Mouse (Mus musculus) midbrain, embryonic 13.5 days (tissue): ENCODE results near the gene Atp6ap1l. TPM values are rescaled to one million over a fixed set of nuclear protein-coding genes. Genes with fewer than 3 reads are reported as not detected.

Experiments
- ATAC-seq: fragments of 200-750 bp; cut with Nextera tagmentation; 2 replicates; pipeline ENCODE4 v1.8.0; 2017; ENCODE audit warnings: mild to moderate bottlenecking, moderate TSS enrichment, moderate library complexity
- H3K27ac ChIP-seq: fragments of 300-500 bp; sonication (generic); 2 replicates; pipeline ENCODE4 v1.5.1; 2015; ENCODE audit warnings: inconsistent platforms, mild to moderate bottlenecking, moderate library complexity
- H3K27me3 ChIP-seq: fragments of 300-500 bp; sonication (generic); 2 replicates; pipeline ENCODE4 v1.6.1; 2015; ENCODE audit warnings: mild to moderate bottlenecking, inconsistent platforms
- H3K36me3 ChIP-seq: fragments of 300-500 bp; sonication (generic); 2 replicates; pipeline ENCODE4 v1.6.1; 2015; ENCODE audit warnings: mild to moderate bottlenecking, inconsistent platforms
- H3K4me1 ChIP-seq: fragments of 300-500 bp; sonication (generic); replicated peaks from 2 replicates; pipeline ENCODE4 v1.6.1; 2015; ENCODE audit warnings: inconsistent platforms
- H3K4me2 ChIP-seq: fragments of 300-500 bp; sonication (generic); replicated peaks from 2 replicates; pipeline ENCODE4 v1.6.1; 2015; ENCODE audit warnings: moderate library complexity, mild to moderate bottlenecking, inconsistent platforms
- H3K4me3 ChIP-seq: fragments of 300-500 bp; sonication (generic); replicated peaks from 2 replicates; pipeline ENCODE4 v1.5.1; 2015; ENCODE audit warnings: mild to moderate bottlenecking, inconsistent platforms
- H3K9ac ChIP-seq: fragments of 300-500 bp; sonication (generic); replicated peaks from 2 replicates; pipeline ENCODE4 v1.6.1; 2015; ENCODE audit warnings: mild to moderate bottlenecking, inconsistent platforms
- H3K9me3 ChIP-seq: fragments of 300-500 bp; sonication (generic); 2 replicates; pipeline ENCODE4 v1.6.1; 2016; ENCODE audit warnings: mild to moderate bottlenecking, inconsistent platforms
- WGBS: fragments of 180-500 bp; shearing (Covaris S2); methylation state at CpG from one replicate; pipeline ENCODE4 v1.1.7; 2015; 5-methylcytosine and 5-hydroxymethylcytosine counted together
- polyA plus RNA-seq: library from polyadenylated mRNA; unstranded; fragments of >200 nt; fragmentation: Nextera tagmentation; extraction: Ambion mirVana; gene quantifications from 2 replicates; pipeline ENCODE4 v1.2.1, GENCODE M21; 2015

Atp6ap1l gene
- polyA plus RNA-seq, 1 experiment from 2014 or later, result 0.59 TPM

GRCm38 (mm10) chr13:90881727-90882429 lies 23.3 kb downstream of the Atp6ap1l start:
- Histone ChIP-seq H3K27me3 (peaks cover 5% of the 10 kb centered on the region; the same call in 1 of the 2 replicates), H3K27ac (no peak overlapping the region), H3K9ac (no peak overlapping the region), H3K4me2 (no peak overlapping the region), H3K9me3 (no peaks in the 10 kb centered on the region), H3K36me3 (no peaks in the 10 kb centered on the region), H3K4me1 (peaks cover 7% of the 10 kb centered on the region), H3K4me3 (no peak overlapping the region)
- WGBS, result 89% methylated on average over 1 of the region's 1 CpGs
- ATAC-seq, result no peak

DNA sequence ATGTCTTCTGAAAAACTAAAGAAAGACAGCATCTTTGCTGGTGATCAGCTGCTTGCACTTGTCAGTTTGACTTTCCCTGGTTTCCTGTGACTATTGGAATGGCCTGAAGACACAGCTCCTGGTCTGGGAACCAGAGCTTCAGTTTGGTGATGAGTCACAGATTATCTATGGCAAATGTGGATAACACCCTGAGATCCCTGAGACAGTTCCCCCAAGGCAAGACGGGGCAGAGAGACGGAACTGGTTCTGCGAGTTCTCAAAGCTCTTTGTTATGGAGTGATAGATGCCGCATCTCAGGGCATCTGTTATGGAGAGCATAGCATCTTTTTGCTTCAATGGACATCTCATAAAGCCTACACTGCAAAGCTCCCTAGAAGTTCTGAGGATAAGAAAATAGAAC lies 33.6 kb downstream of the Atp6ap1l start:
- WGBS, result 75% methylated on average over 4 of the region's 4 CpGs
- H3K4me3 ChIP-seq, result no peak overlapping the region
- no peaks in the 10 kb centered on the region for H3K4me1 ChIP-seq
- no peaks in the 10 kb centered on the region for H3K9me3 ChIP-seq
- no peaks in the 10 kb centered on the region for H3K27me3 ChIP-seq
- H3K9ac ChIP-seq, result no peak overlapping the region
- no peak for ATAC-seq
- no peaks in the 10 kb centered on the region for H3K36me3 ChIP-seq
- H3K4me2 ChIP-seq, result no peak overlapping the region
- H3K27ac ChIP-seq, result no peak overlapping the region

DNA sequence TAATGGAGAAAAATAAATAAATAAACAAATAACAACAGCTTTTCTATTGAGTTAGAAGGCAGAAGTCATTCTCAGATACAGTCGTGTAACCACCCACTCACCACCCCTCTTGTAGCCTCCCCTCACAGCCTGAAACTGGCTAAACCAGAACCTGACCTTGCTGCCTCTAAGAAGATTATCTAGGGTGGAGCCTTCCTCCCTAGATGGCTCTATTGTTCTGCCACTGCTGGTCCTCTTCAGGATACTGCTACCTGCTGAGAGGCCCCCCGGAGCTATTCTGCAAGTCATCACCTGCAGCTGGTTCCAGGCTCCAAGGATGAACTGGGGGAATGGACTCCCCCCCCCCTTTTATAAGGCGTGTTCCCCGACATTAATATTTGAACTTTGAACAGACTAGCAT lies 36.0 kb downstream of the Atp6ap1l start:
- Histone ChIP-seq H3K4me1 (no peaks in the 10 kb centered on the region), H3K9me3 (no peaks in the 10 kb centered on the region), H3K27me3 (no peaks in the 10 kb centered on the region), H3K36me3 (no peaks in the 10 kb centered on the region), H3K4me3 (no peak overlapping the region), H3K27ac (no peak overlapping the region), H3K4me2 (no peak overlapping the region), H3K9ac (no peak overlapping the region)
- no peak for ATAC-seq
- WGBS, result 17% methylated on average over 4 of the region's 4 CpGs

DNA sequence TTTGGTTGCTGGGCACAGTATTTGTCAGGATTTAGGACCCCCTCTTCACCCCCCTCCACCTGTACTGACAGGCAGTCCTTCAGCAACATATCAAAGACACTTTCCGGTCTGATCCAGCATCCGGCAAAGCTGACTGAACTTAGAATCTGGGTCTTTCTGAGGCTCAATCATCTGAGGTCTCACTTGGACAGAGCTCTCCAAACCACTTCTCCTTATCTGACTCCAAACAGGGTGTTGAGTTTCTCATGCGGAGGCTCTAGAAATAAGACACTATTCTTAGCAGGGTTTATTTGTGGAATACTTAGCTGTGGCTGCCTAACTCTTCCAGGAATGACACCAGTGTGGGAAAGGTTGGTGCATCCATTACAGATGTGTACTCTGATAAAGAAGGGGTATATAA lies 43.0 kb downstream of the Atp6ap1l start:
- ATAC-seq, result no peak
- no peak overlapping the region for H3K27ac ChIP-seq
- no peak overlapping the region for H3K4me3 ChIP-seq
- no peak overlapping the region for H3K4me2 ChIP-seq
- no peaks in the 10 kb centered on the region for H3K9me3 ChIP-seq
- no peaks in the 10 kb centered on the region for H3K4me1 ChIP-seq
- 93% methylated on average over 3 of the region's 3 CpGs for WGBS
- no peaks in the 10 kb centered on the region for H3K27me3 ChIP-seq
- H3K36me3 ChIP-seq, result no peaks in the 10 kb centered on the region
- H3K9ac ChIP-seq, result no peak overlapping the region

DNA sequence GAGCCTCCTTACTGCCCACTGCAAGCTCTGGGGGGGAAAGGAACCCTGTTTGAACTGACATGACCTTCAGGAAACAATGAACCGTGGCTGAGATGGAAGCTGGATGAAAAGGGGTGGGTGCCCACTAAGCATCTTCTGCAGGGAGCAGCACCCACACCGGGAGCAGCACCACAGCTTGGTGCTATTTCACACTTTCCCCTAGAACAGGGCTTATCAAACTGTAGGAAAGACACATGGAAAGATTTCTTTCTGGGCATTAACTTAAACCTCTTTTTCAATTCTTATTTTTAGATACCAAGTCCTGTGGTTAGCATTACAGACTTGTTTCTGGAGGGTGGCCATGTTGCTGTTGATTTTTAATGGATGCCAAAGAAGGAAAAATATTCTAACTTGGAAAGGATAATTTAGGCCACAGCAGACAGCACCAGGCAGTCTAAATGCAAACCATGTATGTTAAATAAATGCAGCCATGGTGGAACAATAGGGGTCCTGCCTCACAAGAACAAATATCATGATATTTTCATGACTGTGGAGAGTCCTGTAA lies 44.2 kb downstream of the Atp6ap1l start:
- Histone ChIP-seq H3K27me3 (no peaks in the 10 kb centered on the region), H3K36me3 (no peaks in the 10 kb centered on the region), H3K4me1 (no peaks in the 10 kb centered on the region), H3K4me2 (no peak overlapping the region), H3K9ac (no peak overlapping the region), H3K4me3 (no peak overlapping the region), H3K9me3 (no peaks in the 10 kb centered on the region), H3K27ac (no peak overlapping the region)
- no peak for ATAC-seq
- WGBS, result 67% methylated on average over 2 of the region's 2 CpGs

DNA sequence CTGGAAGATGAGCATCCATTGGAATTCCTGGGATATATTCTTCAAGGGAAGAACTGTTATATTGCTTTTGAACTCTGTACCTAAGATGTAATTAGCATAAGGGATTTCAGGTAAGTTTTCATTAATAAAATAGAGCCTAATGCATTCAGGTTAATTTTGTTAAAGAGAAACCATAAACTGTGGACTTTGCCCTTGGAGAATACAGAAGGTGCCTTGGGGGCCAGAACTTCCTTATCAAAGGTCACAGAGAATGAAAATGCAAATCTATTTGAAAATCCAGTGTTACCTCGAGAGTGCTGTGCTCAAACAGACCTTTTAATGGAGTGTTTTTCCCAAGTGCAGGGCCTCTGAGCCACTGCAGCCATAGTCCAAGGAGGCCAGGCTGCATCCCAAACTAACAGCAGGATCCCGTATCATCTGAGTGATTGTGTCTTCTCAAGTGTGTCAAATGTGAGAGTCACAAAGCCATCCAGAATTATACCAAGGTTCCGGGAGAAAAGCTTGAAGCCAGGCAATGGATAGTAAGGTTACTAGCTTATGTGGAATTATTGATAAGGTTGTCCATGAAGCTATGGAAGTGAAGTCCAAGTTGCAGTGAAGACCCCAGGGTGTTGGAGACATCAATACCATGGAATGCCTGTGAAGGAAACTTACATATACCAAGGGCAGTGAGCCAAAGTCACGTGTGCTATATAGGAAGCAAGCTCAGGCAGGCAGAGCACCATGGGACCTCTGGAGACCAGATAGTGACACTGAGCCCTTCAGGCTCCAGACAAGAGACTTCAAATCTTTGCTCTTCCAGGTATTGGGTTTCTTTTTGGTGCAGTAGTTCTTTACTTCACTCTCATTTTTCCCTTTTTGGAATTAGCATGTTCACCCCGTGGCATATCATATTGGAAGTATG lies 52.2 kb downstream of the Atp6ap1l start:
- Histone ChIP-seq H3K4me1 (no peaks in the 10 kb centered on the region), H3K4me2 (no peak overlapping the region), H3K27ac (no peak overlapping the region), H3K27me3 (no peaks in the 10 kb centered on the region), H3K36me3 (no peaks in the 10 kb centered on the region), H3K4me3 (no peak overlapping the region), H3K9me3 (no peaks in the 10 kb centered on the region), H3K9ac (no peak overlapping the region)
- WGBS, result 78% methylated on average over 5 of the region's 5 CpGs
- no peak for ATAC-seq

DNA sequence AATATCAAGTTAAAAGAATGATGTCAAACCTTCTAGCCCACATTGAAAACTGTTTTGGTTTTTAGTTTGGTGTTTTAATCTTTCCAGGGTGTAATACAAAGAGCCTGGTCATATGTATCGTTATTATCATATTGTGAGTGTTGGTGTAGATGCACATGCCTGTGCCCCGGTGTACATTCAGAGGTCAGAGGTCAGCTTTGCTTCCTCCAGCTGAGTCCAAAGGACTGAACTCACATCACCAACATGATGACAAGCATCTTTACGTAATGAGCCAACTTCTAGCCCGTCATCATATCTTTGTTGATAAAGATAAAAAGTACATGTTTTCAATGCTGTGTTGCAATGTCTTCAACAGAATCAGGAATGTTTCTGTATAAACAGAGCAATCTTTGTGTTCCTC lies 53.4 kb downstream of the Atp6ap1l start:
- no peaks in the 10 kb centered on the region for H3K27me3 ChIP-seq
- 89% methylated on average over 4 of the region's 4 CpGs for WGBS

DNA sequence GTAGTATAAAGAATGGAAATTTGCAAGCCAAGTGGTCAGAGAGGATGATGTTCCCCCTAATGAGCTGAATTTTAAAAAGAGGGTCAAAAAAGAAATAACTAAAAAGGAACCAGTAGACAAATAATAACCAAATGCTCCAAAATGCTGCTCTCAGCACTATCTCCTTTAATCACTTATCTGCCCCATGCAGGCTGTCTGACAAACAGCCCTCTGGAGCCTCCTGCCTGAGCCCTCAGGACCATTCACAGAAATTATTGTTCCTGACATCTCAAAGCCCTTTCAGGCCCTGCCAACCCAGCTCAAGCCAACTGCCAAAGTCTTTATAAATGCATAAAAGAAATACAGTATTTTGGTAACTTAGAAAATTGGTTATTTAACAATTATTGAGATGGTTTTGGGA lies 61.0 kb downstream of the Atp6ap1l start:
- Histone ChIP-seq H3K27ac (no peak overlapping the region), H3K36me3 (no peaks in the 10 kb centered on the region), H3K27me3 (no peaks in the 10 kb centered on the region), H3K4me3 (no peak overlapping the region), H3K4me1 (no peaks in the 10 kb centered on the region), H3K9ac (no peak overlapping the region), H3K9me3 (no peaks in the 10 kb centered on the region), H3K4me2 (no peak overlapping the region)
- ATAC-seq, result no peak

More for the DNA sequence above, 53.4 kb downstream of the Atp6ap1l start:
- H3K4me1 ChIP-seq, result no peaks in the 10 kb centered on the region
- no peak overlapping the region for H3K4me3 ChIP-seq
- H3K9ac ChIP-seq, result no peak overlapping the region
- H3K27ac ChIP-seq, result no peak overlapping the region
- ATAC-seq, result no peak
- no peak overlapping the region for H3K4me2 ChIP-seq
- H3K36me3 ChIP-seq, result no peaks in the 10 kb centered on the region
- no peaks in the 10 kb centered on the region for H3K9me3 ChIP-seq

GRCm38 (mm10) chr13:90843412-90843811 lies 61.7 kb downstream of the Atp6ap1l start:
- Histone ChIP-seq H3K9me3 (no peaks in the 10 kb centered on the region), H3K4me2 (no peak overlapping the region), H3K4me1 (no peaks in the 10 kb centered on the region), H3K27me3 (no peaks in the 10 kb centered on the region), H3K36me3 (no peaks in the 10 kb centered on the region), H3K9ac (no peak overlapping the region), H3K27ac (no peak overlapping the region), H3K4me3 (no peak overlapping the region)
- 91% methylated on average over 3 of the region's 3 CpGs for WGBS
- ATAC-seq, result no peak

DNA sequence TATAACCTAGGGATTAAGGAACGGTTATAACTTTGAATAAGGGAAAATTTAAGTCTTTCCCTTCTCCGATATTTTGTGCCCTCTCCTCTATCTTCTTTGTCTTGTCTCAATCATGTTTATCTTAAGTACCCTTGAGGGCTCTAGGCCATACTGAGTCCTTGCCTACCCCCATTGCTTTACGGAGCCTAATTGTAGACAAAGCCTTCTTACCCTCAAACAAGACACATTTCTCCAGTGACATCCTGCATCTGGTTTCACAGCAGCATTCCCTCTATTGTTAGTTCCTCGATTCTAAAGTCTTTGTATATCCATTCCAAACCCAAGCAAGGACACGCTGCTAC lies 64.0 kb downstream of the Atp6ap1l start:
- no peaks in the 10 kb centered on the region for H3K9me3 ChIP-seq
- peak; percentile 49 for ATAC-seq
- WGBS, result 53% methylated on average over 5 of the region's 5 CpGs
- H3K27me3 ChIP-seq, result no peaks in the 10 kb centered on the region
- H3K36me3 ChIP-seq, result no peaks in the 10 kb centered on the region
- H3K27ac ChIP-seq, result no peak overlapping the region
- no peak overlapping the region for H3K4me2 ChIP-seq
- no peaks in the 10 kb centered on the region for H3K4me1 ChIP-seq
- no peak overlapping the region for H3K4me3 ChIP-seq
- no peak overlapping the region for H3K9ac ChIP-seq

DNA sequence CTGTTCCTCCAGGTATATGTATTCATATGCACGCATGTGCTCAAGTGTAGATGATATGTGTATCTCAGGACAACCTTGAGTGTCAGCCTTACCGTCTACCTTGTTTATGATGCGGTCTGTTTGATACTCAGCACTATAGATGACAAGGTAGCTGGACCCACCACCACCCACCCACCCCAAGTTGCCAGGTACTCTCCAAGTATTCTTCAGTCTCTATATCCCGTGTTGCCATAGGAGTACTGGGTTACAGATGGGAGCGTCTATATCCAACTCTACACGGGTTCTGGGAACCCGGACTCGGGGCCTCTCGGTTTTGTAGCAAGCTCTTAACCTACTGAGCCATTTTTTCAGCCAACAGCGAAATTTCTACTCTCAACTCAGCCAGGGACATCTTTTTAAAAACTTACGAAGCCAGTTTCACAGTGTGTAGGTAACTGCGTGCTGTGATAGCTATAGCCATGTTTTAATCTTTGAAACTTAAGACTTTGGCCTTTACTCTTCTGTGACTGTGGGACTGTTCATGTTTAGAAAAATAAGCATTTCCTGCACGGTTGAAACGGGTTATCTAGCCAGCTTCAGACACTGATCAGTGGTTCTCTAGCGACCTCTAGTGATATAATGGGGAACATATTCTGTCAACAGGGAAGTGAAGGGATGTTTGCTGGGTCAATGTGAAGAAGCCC lies 64.5 kb downstream of the Atp6ap1l start:
- Histone ChIP-seq H3K4me2 (no peak overlapping the region), H3K27ac (no peak overlapping the region), H3K27me3 (no peaks in the 10 kb centered on the region), H3K4me3 (no peak overlapping the region), H3K9ac (no peak overlapping the region), H3K9me3 (no peaks in the 10 kb centered on the region), H3K4me1 (no peaks in the 10 kb centered on the region), H3K36me3 (no peaks in the 10 kb centered on the region)
- 55% methylated on average over 15 of the region's 15 CpGs for WGBS
- peak; percentile 88 for ATAC-seq

- Histone ChIP-seq H3K27ac (no peak overlapping the region), H3K4me1 (no peaks in the 10 kb centered on the region), H3K4me3 (no peak overlapping the region), H3K27me3 (no peaks in the 10 kb centered on the region), H3K4me2 (no peak overlapping the region), H3K36me3 (no peaks in the 10 kb centered on the region), H3K9ac (no peak overlapping the region), H3K9me3 (no peaks in the 10 kb centered on the region)
- 89% methylated on average over 7 of the region's 7 CpGs for WGBS
- no peak for ATAC-seq
Observed at GRCm38 (mm10) chr13:90833641-90834207, 71.4 kb downstream of the Atp6ap1l start.
